Mouse (Mus musculus): ENCODE measurements around the gene Mup20.
A peak's percentile ranks its signal among the peaks of the same experiment; 100 is the strongest.
"Not testable (repeated sequence)": the region's sequence is repeated elsewhere in the genome, so short reads cannot be mapped to it uniquely, and the experiment has no call there.

Mup20 gene

DNA sequence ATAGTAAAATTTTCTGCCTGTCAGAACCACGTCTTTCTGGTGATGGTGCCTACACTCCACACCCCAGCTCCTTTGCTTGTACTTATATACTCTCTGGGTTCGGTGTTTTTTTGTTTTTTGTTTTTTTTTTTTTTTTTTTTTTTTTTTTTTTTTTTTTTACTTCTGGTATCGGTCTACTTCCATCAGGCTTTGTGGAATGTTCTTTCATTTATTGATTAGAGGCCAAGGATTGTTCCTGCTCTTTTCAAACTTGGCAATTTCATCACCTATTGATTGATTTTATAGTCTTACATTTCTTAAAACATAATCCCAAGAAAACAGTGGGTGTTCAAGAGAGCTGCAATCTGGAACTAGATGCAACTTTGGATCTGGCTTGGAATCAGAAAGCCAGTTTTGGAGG, at the start of gene Mup20:
Gene Mup20, minus strand, starts transcription at position 101 of the 400 bp plus-strand sequence.
- not testable (repeated sequence) for DNase-seq

DNA sequence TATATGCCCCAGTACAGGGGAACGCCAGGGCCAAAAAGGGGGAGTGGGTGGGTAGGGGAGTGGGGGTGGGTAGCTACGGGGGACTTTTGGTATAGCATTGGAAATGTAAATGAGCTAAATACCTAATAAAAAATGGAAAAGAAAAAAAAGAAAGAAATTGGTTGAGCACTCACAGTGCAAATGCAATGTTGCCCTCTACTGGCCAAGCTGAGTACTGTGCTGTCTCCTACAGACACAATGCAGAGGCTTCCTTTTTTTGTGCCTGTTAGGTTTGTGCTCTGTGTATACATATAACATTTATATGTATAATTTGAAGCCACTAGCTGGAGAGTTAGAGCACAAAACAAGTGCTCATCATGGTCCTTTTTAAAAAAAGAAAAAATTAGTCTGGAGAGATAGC, 49.4 kb upstream of the Mup20 start:
- peak; percentile 13 for DNase-seq

DNA sequence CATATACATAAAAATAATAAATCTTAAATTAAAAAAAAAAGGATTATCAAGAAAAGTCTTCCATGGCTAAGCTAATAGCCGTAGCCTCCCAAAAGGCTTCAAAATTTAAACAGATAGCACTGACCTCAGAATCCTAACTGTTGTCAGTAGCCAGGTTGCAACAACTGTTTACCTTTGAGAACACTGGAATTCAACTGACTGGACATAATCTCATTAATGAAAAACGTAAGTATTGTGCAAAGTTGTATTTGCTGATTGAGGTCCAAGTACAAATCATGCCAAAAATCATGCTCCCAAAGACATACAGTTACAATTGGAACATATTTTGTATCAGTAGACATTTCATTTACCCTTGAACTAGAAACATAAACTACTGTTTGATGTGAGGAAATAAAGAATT, 34.0 kb upstream of the Mup20 start:
- DNase-seq: no peak

DNA sequence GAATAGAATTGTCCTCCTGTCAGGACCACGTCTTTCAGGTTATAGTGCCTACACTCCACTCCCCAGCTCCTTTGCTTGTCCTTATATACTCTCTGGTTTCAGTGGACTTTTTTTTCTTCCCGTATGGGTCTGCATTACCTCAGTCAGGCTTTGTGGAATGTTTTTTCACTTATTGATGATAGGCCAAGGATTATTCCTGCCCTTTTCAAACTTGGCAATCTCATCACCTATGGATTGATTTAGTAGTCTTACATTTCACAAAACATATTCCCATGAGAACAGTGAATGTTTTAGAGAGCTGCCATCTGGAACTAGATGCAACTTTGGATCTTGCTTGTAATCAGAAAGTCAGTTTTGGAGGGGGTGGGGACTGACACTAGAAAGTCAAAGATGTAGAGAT, 33.3 kb upstream of the Mup20 start, which contains the start of gene Mup3:
Gene Mup3, minus strand, starts transcription at position 102 of the 400 bp plus-strand sequence.
- DNase-seq: no peak

DNA sequence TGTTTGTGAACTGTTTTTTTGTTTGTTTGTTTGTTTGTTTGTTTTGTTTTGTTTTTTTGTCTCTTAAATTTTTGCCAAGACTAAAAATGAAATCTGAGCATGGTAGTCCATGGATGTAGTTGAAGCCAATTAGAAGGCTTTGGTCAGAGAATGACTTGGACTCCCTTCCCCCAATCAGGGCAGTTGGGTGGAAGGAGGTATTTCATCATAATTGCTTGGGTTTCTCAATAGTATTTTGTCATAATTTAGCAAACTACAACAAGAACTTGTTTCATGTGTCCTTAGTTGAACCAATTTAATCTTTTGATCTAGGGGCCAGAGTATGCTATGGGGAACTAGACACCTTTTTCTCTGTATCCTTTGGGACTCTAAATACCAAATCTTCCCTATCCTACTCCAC, 28.8 kb upstream of the Mup20 start:
- no peak for DNase-seq

DNA sequence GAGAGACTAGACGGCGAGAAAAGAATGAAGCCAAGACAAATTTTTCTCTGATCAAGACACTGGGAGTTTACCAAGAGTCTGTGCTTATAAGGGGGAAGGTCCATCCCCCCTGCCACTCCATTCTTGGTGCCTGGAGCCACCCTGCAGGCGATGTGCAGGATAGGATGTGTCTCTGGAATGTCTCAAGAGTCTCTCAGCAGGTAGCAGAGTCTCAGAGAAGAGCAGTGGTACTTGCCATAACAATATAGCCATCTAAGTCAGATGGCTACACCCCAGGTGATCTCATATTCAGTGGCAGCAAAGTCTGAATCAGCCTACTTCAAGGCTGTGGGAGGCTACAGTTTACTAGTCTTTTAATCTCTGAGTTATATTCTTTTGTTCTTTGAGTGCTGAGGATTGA, 21.2 kb upstream of the Mup20 start:
- no peak for DNase-seq

DNA sequence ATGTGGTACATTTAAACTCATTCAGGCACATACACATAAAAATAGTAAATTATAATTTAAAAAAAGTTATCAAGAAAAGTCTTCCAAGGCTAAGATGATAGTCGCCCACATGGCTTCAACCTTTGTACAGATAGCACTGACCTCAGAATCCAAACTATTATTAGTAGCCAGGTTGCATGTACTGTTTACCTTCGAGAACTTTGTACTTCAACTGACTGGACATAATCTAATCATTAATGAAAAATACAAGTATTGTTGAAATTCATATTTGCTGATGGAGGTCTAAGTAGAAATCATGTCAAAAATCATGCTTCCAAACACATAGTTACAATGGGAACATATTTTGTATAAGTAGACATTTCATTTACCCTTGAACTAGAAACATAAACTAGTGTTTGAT, 822 bp upstream of the Mup20 start:
- DNase-seq: not testable (repeated sequence)

DNA sequence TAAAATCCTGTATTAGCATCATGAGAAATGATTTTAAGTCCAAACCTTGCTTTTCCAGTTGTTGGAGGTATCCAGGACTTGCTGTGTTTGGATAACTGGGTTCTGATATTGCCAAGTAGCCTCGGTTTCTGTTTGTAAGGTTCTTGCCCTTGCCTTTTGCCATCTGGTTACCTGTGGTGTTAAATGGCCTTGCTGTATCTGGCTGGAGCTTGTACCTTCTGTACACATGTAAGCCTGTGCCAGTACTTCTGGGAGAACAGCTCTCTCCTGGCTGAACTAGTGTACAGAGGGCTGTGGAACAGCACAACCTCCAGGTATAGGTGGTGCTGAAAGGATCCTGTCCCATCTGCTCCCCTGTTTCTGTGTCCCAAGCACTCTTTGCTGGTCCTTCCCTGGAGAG, 27.7 kb downstream of the Mup20 start:
- no peak for DNase-seq

DNA sequence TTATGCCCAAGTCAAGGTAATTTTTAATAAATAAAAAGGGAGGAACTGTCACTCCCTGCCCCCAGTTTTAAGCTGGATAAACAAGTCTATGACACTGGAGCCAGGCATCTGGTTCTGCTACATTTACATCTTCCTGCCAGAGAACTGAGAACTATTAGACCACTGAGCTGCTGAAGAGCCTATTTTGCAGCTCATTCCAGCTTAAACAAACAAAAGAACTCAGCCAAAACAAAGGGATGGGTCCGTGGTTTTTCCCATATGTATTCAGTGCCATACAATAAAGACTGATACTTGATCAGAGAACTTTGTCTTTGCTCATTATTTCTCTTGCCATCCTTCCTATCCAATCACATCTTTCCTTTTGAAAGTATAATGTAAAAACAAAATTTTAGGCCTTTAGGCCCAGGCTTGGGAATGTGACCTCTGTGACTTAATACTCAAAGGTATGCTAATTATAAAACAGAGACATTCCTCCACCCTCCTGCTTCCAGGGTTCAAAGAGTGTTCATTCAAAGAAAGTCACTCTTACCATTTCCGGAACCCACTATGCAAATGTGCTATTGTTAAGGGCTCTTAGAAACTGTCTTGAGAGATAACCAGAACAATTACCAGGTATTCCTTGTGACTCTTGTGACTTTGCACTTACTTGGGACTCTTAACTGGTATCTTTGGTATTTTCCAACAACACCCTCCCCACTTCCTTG, 29.6 kb downstream of the Mup20 start:
- no peak for DNase-seq

DNA sequence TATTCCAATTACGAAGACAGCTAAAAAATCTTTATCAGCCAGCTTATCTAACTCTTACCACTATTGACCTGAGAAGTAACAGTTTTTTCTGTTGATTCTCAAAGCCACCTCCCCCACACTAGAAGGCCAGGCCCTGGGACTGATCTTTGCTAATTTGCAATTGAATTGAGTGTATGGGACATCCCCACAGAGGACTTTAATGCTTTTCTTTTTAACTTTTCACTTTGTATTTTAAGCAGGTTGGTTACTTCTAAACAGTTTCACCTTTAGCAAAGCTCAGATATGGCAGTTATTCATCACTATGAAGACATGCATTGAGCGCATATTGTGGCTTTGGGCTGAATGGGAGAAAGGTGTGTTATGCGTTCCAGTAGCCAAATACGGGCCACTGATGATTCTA, 30.3 kb downstream of the Mup20 start:
- DNase-seq: no peak

DNA sequence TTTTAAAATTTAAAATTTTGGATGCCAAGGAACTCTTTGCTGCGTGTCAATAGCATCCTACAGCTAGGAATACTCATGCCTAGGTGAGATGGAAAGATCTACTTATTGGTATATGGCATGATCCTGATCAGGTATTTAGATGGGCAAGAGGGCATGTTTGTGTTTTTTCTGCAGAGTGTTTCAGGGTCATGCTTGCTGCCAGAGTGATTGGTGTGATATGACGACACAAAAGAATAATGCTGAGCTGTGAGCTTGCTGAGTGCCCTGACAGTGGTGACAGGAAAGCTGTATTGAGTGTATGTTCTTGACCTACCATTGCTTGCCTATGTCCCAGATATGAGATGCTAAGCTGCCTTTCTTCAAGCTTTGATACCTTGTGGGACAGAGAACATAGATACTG, 30.8 kb downstream of the Mup20 start:
- no peak for DNase-seq

DNA sequence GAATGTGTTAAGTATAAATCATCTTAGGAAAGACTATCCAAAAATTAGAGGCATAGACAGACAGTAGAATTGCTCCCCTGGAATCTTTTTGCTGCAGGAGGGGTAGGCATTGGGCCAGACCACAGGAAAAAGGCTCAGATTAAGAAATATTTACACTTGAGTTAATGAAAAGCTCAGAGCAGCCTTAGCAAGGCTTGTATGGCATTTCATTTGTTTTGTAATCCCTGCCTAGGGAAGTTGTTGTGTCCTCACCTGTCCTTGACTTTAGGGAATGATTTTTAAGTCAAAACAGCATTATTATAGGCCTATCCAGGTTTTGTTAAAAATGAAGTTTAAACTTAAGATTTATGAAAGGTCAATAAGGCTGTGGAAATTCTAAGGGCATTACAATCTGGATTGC, 33.4 kb downstream of the Mup20 start:
- DNase-seq: not testable (repeated sequence)
